Mouse (Mus musculus): ENCODE measurements around the gene Abcd2. TPM values are rescaled to one million over a fixed set of nuclear protein-coding genes. Genes with fewer than 3 reads are reported as not detected.

Abcd2 gene
- polyA plus RNA-seq, 1 experiment = 6.5 TPM

DNA sequence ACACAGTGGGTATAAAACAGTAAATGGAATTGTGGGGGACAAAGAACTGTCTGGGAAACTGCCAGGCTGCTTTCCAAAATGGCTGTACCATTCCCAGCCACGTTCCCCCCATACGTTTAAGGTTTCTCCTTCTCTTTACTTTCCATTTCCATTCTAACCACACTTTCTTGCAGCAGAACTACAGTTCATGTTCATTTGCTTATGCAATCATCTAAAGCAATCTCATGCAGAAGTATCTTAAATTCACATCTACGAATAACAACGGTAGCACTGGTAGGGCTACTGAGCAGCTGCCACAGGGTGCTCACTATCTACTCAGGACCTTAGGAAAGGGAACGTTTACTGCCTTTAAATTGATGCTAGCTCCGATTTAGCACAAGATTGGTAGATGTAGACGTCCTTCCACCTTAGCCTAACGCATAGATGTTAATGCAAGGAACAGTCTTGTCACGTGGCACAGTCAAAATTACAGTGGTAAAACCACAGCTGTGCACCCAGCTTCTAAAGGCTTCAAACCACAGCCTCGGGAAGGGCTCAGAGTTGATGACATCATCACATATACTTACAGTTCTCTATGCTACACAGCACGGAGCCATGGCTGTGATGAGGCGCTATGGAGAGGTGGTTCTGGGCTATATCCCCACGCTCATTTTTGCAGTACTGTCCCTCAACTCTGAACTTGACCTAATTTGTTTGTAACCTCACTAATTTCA lies 23.6 kb downstream of the Abcd2 start:
- TF ChIP-seq CTCF (IDR thresholded peaks at IDR 0.05; ENCODE audit: insufficient read depth, low read length) (no peak), POLR2A (IDR thresholded peaks at IDR 0.05; ENCODE audit: borderline replicate concordance, extremely low read depth, low read depth, low read length) (no peak)
- no peak for DNase-seq
- Histone ChIP-seq H3K4me3 (replicated peaks; ENCODE audit: extremely low read depth, low read depth, low read length) (no peak overlapping the region), H3K4me1 (ENCODE audit: control insufficient read depth, insufficient read depth, low read length) (peaks cover 3% of the 10 kb centered on the region; the same call in 1 of the 2 replicates)
- 75% methylated on average over 13 of the region's 13 CpGs for WGBS

DNA sequence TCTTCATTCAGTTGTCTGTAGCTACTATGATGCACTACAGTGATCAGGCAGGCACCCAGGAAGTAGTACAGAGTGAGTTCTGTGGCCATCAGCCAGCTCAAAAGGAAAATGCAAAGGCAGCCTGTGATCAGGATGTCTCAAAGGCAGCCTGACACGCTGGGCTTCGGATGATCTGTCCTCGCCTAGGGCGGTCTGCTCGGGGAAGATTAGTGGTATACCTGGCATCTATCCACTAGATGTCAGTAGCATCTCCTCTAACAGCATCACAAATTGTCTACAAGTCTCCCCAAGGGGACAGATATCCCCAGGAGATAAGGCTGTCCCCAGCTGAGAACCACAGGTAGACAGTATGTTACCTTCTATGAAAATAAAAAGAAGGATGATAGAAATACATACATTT lies 26.6 kb downstream of the Abcd2 start:
- Histone ChIP-seq H3K4me1 (ENCODE audit: control insufficient read depth, insufficient read depth, low read length) (peaks cover 3% of the 10 kb centered on the region; the same call in 1 of the 2 replicates), H3K4me3 (replicated peaks; ENCODE audit: extremely low read depth, low read depth, low read length) (no peak overlapping the region)
- no peak for DNase-seq
- WGBS = 18% methylated on average over 5 of the region's 5 CpGs
- 0 out of 2 replicates have a peak, but pooled peaks have one; percentile 1 for TF ChIP-seq CTCF (IDR thresholded peaks at IDR 0.05; ENCODE audit: insufficient read depth, low read length)
- no peak for TF ChIP-seq POLR2A (IDR thresholded peaks at IDR 0.05; ENCODE audit: borderline replicate concordance, extremely low read depth, low read depth, low read length)

- H3K4me1 ChIP-seq (ENCODE audit: control insufficient read depth, insufficient read depth, low read length) = peaks cover under 1% of the 10 kb centered on the region; the same call in 1 of the 2 replicates
- no peak for DNase-seq
- TF ChIP-seq CTCF (IDR thresholded peaks at IDR 0.05; ENCODE audit: insufficient read depth, low read length) = no peak
- H3K4me3 ChIP-seq (replicated peaks; ENCODE audit: extremely low read depth, low read depth, low read length) = no peak overlapping the region
- 83% methylated on average over 2 of the region's 2 CpGs for WGBS
Measured at GRCm38 (mm10) chr15:91163454-91163853, 28.1 kb downstream of the Abcd2 start.

GRCm38 (mm10) chr15:91161153-91161552 lies 30.4 kb downstream of the Abcd2 start:
- WGBS = 70% methylated on average over 5 of the region's 5 CpGs
- TF ChIP-seq CTCF (IDR thresholded peaks at IDR 0.05; ENCODE audit: insufficient read depth, low read length) (no peak), POLR2A (IDR thresholded peaks at IDR 0.05; ENCODE audit: borderline replicate concordance, extremely low read depth, low read depth, low read length) (no peak)
- DNase-seq = no peak
- Histone ChIP-seq H3K4me3 (replicated peaks; ENCODE audit: extremely low read depth, low read depth, low read length) (no peak overlapping the region), H3K4me1 (ENCODE audit: control insufficient read depth, insufficient read depth, low read length) (no peaks in the 10 kb centered on the region)

GRCm38 (mm10) chr15:91153311-91153710 lies 38.3 kb downstream of the Abcd2 start:
- no peaks in the 10 kb centered on the region for H3K4me1 ChIP-seq (ENCODE audit: control insufficient read depth, insufficient read depth, low read length)
- H3K4me3 ChIP-seq (replicated peaks; ENCODE audit: extremely low read depth, low read depth, low read length) = no peak overlapping the region
- WGBS = 75% methylated on average over 3 of the region's 3 CpGs
- no peak for DNase-seq
- TF ChIP-seq POLR2A (IDR thresholded peaks at IDR 0.05; ENCODE audit: borderline replicate concordance, extremely low read depth, low read depth, low read length) (no peak), CTCF (IDR thresholded peaks at IDR 0.05; ENCODE audit: insufficient read depth, low read length) (no peak)

DNA sequence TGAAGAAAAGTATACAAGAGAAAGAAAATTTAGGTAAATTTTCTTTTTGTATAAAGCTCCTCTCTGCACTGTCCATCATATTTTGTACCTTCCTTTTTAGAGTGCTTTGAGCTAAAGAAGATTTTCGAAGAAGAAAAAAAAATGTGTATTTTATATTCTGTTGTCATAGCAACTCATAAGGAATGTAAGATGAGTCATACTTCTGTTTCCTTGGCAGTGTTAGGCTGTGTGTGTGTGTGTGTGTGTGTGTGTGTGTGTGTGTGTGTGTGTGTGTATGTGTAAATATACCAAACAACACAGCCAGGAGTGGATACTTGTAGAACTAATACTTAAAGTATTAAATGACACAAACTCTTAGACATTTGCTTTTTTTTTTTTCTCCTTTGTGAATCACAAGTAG lies 39.0 kb downstream of the Abcd2 start:
- no peaks in the 10 kb centered on the region for H3K4me1 ChIP-seq (ENCODE audit: control insufficient read depth, insufficient read depth, low read length)
- H3K4me3 ChIP-seq (replicated peaks; ENCODE audit: extremely low read depth, low read depth, low read length) = no peak overlapping the region
- 22% methylated on average over 1 of the region's 1 CpGs for WGBS
- no peak for TF ChIP-seq CTCF (IDR thresholded peaks at IDR 0.05; ENCODE audit: insufficient read depth, low read length)
- DNase-seq = no peak

- TF ChIP-seq CTCF (IDR thresholded peaks at IDR 0.05; ENCODE audit: insufficient read depth, low read length) (no peak), POLR2A (IDR thresholded peaks at IDR 0.05; ENCODE audit: borderline replicate concordance, extremely low read depth, low read depth, low read length) (no peak)
- DNase-seq = no peak
- 73% methylated on average over 4 of the region's 4 CpGs for WGBS
- no peaks in the 10 kb centered on the region for H3K4me1 ChIP-seq (ENCODE audit: control insufficient read depth, insufficient read depth, low read length)
- no peak overlapping the region for H3K4me3 ChIP-seq (replicated peaks; ENCODE audit: extremely low read depth, low read depth, low read length)
Measured at GRCm38 (mm10) chr15:91124584-91124983, 67.0 kb downstream of the Abcd2 start.

DNA sequence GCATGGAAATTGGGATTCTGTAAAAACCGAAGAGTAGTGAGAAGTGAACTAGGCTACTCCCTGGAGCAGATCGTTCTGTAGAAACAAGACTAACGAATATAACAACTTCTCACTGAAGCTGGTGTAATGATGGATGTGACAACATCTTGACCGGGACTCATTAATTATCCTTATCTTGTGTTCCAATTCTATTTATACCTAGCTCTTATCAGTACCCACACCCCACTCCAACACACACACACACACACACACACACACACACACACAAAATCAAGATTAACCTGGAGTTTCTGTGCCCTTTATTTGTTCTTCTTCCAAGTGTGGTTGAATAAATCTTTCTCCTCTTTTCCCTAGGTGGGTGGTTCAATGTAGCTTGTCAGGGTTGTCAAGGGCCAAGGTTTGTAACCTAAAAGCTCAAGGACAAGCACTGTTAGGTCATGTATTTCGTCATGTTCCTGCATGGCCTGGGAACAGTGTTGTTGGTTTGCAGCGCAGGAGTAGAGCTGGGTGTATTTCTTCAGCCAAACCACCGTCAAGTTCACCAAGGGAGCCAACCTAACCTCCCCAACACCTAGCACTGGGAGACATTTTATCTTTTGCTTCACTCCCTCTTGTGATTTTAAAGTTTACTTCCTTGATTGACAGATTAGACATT lies 78.9 kb downstream of the Abcd2 start:
- 60% methylated on average over 7 of the region's 7 CpGs for WGBS

DNA sequence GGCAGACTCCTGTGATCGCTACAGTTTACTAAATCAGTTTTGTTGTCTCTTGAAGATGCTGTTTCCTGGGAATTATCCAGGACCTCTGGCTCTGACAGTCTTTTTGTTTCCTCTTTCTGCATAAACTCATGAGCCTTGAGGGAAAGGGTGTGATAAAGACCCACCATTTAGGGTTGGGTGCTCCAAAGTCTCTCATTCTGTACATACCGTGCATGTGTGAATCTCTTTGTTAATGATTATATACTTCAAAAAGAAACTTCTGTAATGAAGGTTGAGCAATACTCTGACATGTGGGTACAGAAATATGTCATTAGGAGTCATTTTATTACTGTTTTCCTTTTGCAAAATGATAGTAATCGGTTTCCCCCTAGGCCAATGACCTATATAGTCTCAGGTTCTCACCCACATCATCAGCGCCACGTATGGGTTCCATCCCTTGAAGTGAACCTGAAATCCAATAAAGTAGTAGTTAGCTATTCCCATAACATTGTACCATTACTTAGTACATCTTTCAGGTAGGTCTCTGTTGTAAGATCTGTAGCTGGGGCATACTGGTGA lies 83.4 kb downstream of the Abcd2 start:
- DNase-seq = no peak
- H3K4me3 ChIP-seq (replicated peaks; ENCODE audit: extremely low read depth, low read depth, low read length) = no peak overlapping the region
- 92% methylated on average over 5 of the region's 5 CpGs for WGBS
- no peak for TF ChIP-seq POLR2A (IDR thresholded peaks at IDR 0.05; ENCODE audit: borderline replicate concordance, extremely low read depth, low read depth, low read length)
- no peak for TF ChIP-seq CTCF (IDR thresholded peaks at IDR 0.05; ENCODE audit: insufficient read depth, low read length)
- H3K4me1 ChIP-seq (ENCODE audit: control insufficient read depth, insufficient read depth, low read length) = no peaks in the 10 kb centered on the region

More for the DNA sequence above, 78.9 kb downstream of the Abcd2 start:
- Histone ChIP-seq H3K4me1 (ENCODE audit: control insufficient read depth, insufficient read depth, low read length) (no peaks in the 10 kb centered on the region), H3K4me3 (replicated peaks; ENCODE audit: extremely low read depth, low read depth, low read length) (no peak overlapping the region)
- DNase-seq = no peak
- TF ChIP-seq POLR2A (IDR thresholded peaks at IDR 0.05; ENCODE audit: borderline replicate concordance, extremely low read depth, low read depth, low read length) (no peak), CTCF (IDR thresholded peaks at IDR 0.05; ENCODE audit: insufficient read depth, low read length) (no peak)

DNA sequence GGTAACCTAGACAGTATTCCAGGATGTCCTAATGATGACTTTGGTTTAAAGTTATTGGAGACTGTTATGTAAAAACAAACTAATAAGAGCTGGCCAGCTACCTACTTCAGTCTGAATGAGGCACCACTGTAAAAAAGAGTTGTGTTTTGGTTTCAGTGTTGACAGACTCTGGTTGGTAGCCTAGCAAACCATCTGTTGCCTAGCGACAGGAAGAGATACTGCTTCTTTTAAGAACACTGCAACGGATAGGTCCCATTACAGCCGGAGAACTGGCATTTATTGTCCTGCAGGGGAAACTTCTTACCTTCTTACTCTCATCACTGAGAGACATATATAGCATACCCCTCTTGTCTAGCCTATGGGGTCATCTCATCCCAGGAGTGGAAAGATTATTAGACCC lies 86.7 kb downstream of the Abcd2 start:
- Histone ChIP-seq H3K4me3 (replicated peaks; ENCODE audit: extremely low read depth, low read depth, low read length) (no peak overlapping the region), H3K4me1 (ENCODE audit: control insufficient read depth, insufficient read depth, low read length) (no peaks in the 10 kb centered on the region)
- TF ChIP-seq POLR2A (IDR thresholded peaks at IDR 0.05; ENCODE audit: borderline replicate concordance, extremely low read depth, low read depth, low read length) = no peak
- TF ChIP-seq CTCF (IDR thresholded peaks at IDR 0.05; ENCODE audit: insufficient read depth, low read length) = no peak
- no peak for DNase-seq
- 46% methylated on average over 3 of the region's 3 CpGs for WGBS

All from lung, adult 2 months (tissue).